35 mouse cellular contexts compared by ENCODE assay signal in the genomic region with DNA sequence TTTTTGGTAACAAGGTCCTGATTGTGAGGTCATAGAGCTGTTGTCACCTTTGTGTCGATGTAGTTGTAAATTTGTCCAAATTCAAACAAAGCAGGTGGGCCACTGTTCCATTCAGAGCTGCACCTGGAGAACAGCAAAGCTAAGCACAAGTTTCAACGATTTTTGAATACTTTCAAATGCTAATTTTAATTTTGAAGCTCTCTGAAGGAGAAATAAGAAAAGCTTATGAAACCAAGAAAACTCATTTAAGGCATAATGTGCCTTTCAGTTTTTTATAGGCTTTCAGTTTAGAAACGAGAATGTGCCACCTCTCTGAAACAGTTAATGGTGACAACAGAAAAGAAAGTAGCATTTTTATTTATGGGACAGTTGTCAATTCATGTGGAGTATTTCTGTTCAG.
"Had no signal": no experiment of that assay in that cellular context is flagged by ENCODE, and none has a peak within 500 bp of the region (broad histone marks: within the 10 kb centered on the region; RNA-seq: fewer than 3 reads in every experiment).

No protein-coding gene starts in this region.

- ATAC-seq: hindbrain, embryonic 16.5 days; hindbrain, postnatal 0 days; inflammation-experienced regulatory T-cells, adult 6 months; intestine, embryonic 15.5 days; intestine, embryonic 16.5 days; intestine, postnatal 0 days had no signal

- H3K4me1 ChIP-seq: hindbrain, embryonic 10.5 days; hindbrain, embryonic 12.5 days; hindbrain, embryonic 13.5 days; hindbrain, embryonic 15.5 days; intestine, embryonic 15.5 days; kidney, embryonic 15.5 days had no signal

- DNase-seq: heart, postnatal 10 days; heart, postnatal 14 days; heart, postnatal 36 days; heart, postnatal 4 days; kidney, adult 11 months; kidney, adult 18-20 months; kidney, adult 2 months; kidney, adult 8-10 months; kidney, adult 9 months; kidney, postnatal 10 days; kidney, postnatal 14 days; kidney, postnatal 25 days; kidney, postnatal 36 days; kidney, postnatal 4 days; layer of hippocampus, adult 9-11 months; layer of hippocampus, postnatal 36 days had no signal

- H3K4me2 ChIP-seq: heart, embryonic 11.5 days; heart, embryonic 12.5 days; heart, embryonic 13.5 days; heart, embryonic 15.5 days; hindbrain, embryonic 12.5 days; hindbrain, embryonic 13.5 days; hindbrain, embryonic 14.5 days; hindbrain, embryonic 15.5 days; intestine, embryonic 15.5 days; kidney, embryonic 15.5 days had no signal

- H3K9me3 ChIP-seq: heart, embryonic 12.5 days; heart, embryonic 13.5 days; heart, embryonic 15.5 days; hindbrain, embryonic 10.5 days; hindbrain, embryonic 12.5 days; hindbrain, embryonic 13.5 days; hindbrain, embryonic 15.5 days; intestine, embryonic 15.5 days; kidney, embryonic 15.5 days had no signal

- H3K4me3 ChIP-seq: heart, embryonic 12.5 days; heart, embryonic 13.5 days; heart, embryonic 15.5 days; hindbrain, embryonic 10.5 days; hindbrain, embryonic 12.5 days; hindbrain, embryonic 13.5 days; hindbrain, embryonic 15.5 days; intestine, embryonic 15.5 days; kidney, embryonic 15.5 days; layer of hippocampus, adult 2 months; left cerebral cortex, adult 2 months had no signal

- H3K27me3 ChIP-seq: heart, embryonic 12.5 days; heart, embryonic 13.5 days; heart, embryonic 15.5 days; hindbrain, embryonic 12.5 days; hindbrain, embryonic 13.5 days; hindbrain, embryonic 15.5 days; intestine, embryonic 15.5 days; kidney, embryonic 15.5 days had no signal

- H3K9ac ChIP-seq: heart, embryonic 12.5 days; heart, embryonic 13.5 days; heart, embryonic 15.5 days; hindbrain, embryonic 12.5 days; hindbrain, embryonic 13.5 days; hindbrain, embryonic 14.5 days; hindbrain, embryonic 15.5 days; intestine, embryonic 15.5 days; kidney, embryonic 15.5 days had no signal

- H3K27ac ChIP-seq: heart, embryonic 13.5 days; heart, embryonic 15.5 days; hindbrain, embryonic 10.5 days; hindbrain, embryonic 12.5 days; hindbrain, embryonic 13.5 days; hindbrain, embryonic 14.5 days; hindbrain, embryonic 15.5 days; hindbrain, postnatal 0 days; intestine, embryonic 15.5 days; kidney, embryonic 15.5 days; kidney, postnatal 0 days; layer of hippocampus, adult 2 months; left cerebral cortex, adult 2 months had no signal
